Mouse (Mus musculus): ENCODE data around the gene Cdip1. TPM values are rescaled to one million over a fixed set of nuclear protein-coding genes. Genes with fewer than 3 reads are reported as not detected.

Cdip1 gene
- polyA plus RNA-seq, 1 experiment: 46.5 TPM

DNA sequence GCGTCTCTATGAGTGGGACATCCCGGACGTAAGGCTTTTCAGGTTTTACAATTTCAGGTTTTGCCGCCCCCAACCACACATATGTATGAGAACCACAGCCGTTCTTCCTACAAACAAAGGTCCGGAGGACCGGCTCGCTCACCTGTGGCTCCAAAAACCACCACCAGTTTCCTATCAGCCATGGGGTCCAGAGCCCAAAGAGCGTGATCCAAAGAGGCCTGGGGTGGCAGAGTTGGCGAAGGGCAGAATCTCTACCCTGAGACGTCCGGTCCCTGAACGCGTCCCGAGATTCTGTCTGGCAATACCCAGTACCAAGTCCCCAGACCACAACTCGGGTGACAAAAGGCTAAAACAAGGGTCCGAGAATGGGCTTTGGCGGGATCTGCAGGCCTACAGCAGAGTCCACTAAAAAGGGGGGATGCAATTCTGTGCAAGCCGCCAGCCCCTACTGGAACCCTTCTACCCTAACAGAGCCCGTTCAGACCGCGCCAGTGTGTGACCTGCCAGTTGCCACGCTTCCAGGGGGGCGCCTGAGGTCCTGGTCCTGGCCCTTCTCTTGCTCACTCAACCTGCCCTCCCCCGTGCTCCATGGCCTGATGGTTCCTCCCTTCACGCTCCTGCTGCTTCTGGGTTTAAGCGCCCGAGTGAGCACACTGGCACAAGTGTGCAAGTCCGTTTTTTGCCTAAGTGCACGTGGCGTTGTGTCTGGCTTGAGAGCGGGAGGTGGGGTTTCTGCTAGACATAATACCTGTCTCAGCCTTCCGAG lies 71.2 kb downstream of the Cdip1 start, which contains the start of gene Nmral1:
Gene Nmral1, minus strand, starts transcription at position 604 of the 766 bp plus-strand sequence.
- H3K4me1 ChIP-seq (ENCODE audit: control insufficient read depth, insufficient read depth, low read length): no peaks in the 10 kb centered on the region
- H3K9me3 ChIP-seq (replicated peaks; ENCODE audit: control insufficient read depth, insufficient read depth, low read length, poor library complexity, severe bottlenecking): no peaks in the 10 kb centered on the region
- TF ChIP-seq EP300 (IDR thresholded peaks at IDR 0.05; ENCODE audit: insufficient read depth, low read depth, low read length): no peak
- no peak for TF ChIP-seq CTCF (IDR thresholded peaks at IDR 0.05; ENCODE audit: low read depth, low read length)
- TF ChIP-seq POLR2A (IDR thresholded peaks at IDR 0.05; ENCODE audit: insufficient read depth, low read length): no peak
- no peak within 1 kb of the TSS for H3K27ac ChIP-seq (ENCODE audit: insufficient read depth, low read length)
- H3K4me3 ChIP-seq (ENCODE audit: low read depth, low read length): peak within 1 kb of the TSS; percentile 77
- H3K27me3 ChIP-seq (ENCODE audit: control insufficient read depth, insufficient read depth, low read length, poor library complexity, severe bottlenecking): no peaks in the 10 kb centered on the region
- peak within 1 kb of the TSS; percentile 56 for H3K9ac ChIP-seq (ENCODE audit: low read depth, poor library complexity, severe bottlenecking)
- H3K36me3 ChIP-seq (ENCODE audit: control insufficient read depth, insufficient read depth, low read length, poor library complexity, severe bottlenecking): no peaks in the 10 kb centered on the region

DNA sequence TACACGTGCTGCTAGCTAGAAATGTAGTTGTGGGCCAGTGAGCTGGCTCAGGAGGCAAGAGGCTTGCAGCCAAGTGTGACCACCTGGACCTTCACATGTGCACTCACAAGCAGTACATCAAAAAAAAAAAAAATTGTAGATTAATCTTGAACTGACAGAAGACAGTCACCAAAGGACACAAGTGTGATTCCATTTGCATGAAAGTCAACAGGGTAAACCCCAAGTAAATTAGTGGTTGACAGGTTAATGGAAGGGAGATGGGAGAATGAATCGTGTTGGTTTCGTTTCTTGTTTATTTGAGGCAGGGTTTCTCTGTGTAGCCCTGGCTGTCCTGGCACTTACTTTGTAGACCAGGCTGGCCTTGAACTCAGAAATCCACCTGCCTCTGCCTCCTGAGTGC lies 72.2 kb downstream of the Cdip1 start:
- H3K27ac ChIP-seq (ENCODE audit: insufficient read depth, low read length): no peak overlapping the region
- H3K9me3 ChIP-seq (replicated peaks; ENCODE audit: control insufficient read depth, insufficient read depth, low read length, poor library complexity, severe bottlenecking): no peaks in the 10 kb centered on the region
- no peaks in the 10 kb centered on the region for H3K27me3 ChIP-seq (ENCODE audit: control insufficient read depth, insufficient read depth, low read length, poor library complexity, severe bottlenecking)
- H3K4me1 ChIP-seq (ENCODE audit: control insufficient read depth, insufficient read depth, low read length): no peaks in the 10 kb centered on the region
- no peak overlapping the region for H3K4me3 ChIP-seq (ENCODE audit: low read depth, low read length)
- H3K9ac ChIP-seq (ENCODE audit: low read depth, poor library complexity, severe bottlenecking): no peak overlapping the region
- TF ChIP-seq POLR2A (IDR thresholded peaks at IDR 0.05; ENCODE audit: insufficient read depth, low read length): no peak
- TF ChIP-seq EP300 (IDR thresholded peaks at IDR 0.05; ENCODE audit: insufficient read depth, low read depth, low read length): no peak
- no peak for TF ChIP-seq CTCF (IDR thresholded peaks at IDR 0.05; ENCODE audit: low read depth, low read length)
- no peaks in the 10 kb centered on the region for H3K36me3 ChIP-seq (ENCODE audit: control insufficient read depth, insufficient read depth, low read length, poor library complexity, severe bottlenecking)

DNA sequence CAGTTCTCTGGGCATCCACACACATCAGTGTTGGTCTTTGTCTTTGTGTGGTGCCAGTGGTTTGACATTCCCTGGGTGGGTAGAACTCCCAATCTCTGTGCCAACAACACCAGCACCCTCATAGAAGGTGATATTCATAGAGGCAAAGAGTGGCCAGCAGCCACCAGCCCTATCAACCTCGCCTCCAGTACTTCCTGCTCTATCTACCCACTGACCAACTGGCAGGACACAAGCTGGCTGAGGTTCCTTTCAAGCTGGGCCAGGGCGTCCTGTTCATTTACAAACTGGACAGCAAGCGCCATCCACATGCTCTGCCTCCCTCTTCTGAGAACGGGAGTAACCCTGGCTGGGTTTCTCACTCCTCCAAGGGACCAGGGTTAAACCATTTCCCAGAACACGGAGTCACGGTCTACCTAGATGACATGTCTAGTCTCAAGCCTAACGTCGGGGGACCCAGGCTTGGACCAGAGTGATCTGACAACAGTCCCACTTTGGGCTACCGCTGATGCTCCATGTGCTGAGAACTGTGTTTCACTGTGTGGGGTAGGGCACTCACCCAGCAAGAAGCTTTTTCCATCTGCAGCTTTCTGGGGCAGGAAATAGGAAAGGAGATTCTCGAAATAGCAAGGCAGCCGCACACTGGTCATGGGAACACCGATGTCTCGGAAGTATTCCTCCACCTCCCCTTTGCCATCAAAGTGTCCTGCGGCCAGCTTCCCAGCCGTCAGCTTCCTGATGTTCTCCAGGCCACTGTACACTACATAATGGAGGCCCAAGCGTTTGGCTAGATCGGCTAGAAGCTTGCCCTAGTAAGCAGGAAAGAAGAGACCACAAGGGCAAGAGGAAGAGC lies 76.0 kb downstream of the Cdip1 start:
- Histone ChIP-seq H3K36me3 (ENCODE audit: control insufficient read depth, insufficient read depth, low read length, poor library complexity, severe bottlenecking) (0 out of 2 replicates have a peak, but pooled peaks cover 3% of the 10 kb centered on the region), H3K4me3 (ENCODE audit: low read depth, low read length) (no peak overlapping the region), H3K4me1 (ENCODE audit: control insufficient read depth, insufficient read depth, low read length) (no peaks in the 10 kb centered on the region), H3K27ac (ENCODE audit: insufficient read depth, low read length) (no peak overlapping the region), H3K9me3 (replicated peaks; ENCODE audit: control insufficient read depth, insufficient read depth, low read length, poor library complexity, severe bottlenecking) (no peaks in the 10 kb centered on the region), H3K27me3 (ENCODE audit: control insufficient read depth, insufficient read depth, low read length, poor library complexity, severe bottlenecking) (no peaks in the 10 kb centered on the region), H3K9ac (ENCODE audit: low read depth, poor library complexity, severe bottlenecking) (no peak overlapping the region)
- TF ChIP-seq CTCF (IDR thresholded peaks at IDR 0.05; ENCODE audit: low read depth, low read length) (no peak), EP300 (IDR thresholded peaks at IDR 0.05; ENCODE audit: insufficient read depth, low read depth, low read length) (no peak), POLR2A (IDR thresholded peaks at IDR 0.05; ENCODE audit: insufficient read depth, low read length) (no peak)

DNA sequence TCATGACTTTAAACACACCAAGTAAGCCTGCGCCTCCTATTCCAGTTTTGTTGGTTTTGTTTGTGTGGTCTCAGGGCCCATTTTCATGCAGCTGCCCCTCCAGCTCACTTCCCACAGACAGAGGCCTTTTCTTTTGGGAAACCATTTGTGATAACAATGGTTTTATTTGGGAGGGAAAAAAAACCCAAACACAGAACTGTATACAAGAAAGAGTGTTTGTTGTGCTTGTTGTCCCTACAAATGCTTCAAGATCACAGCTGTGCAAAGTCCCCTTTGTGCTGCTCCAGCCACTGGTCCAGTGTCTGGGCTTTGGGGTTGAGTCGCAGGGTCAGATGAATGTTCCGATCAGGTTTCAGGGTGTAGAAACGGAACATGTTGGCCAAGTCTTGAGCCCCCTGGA lies 78.9 kb downstream of the Cdip1 start:
- Histone ChIP-seq H3K4me3 (ENCODE audit: low read depth, low read length) (no peak overlapping the region), H3K36me3 (ENCODE audit: control insufficient read depth, insufficient read depth, low read length, poor library complexity, severe bottlenecking) (peaks cover 15% of the 10 kb centered on the region), H3K27ac (ENCODE audit: insufficient read depth, low read length) (no peak overlapping the region), H3K9me3 (replicated peaks; ENCODE audit: control insufficient read depth, insufficient read depth, low read length, poor library complexity, severe bottlenecking) (no peaks in the 10 kb centered on the region), H3K27me3 (ENCODE audit: control insufficient read depth, insufficient read depth, low read length, poor library complexity, severe bottlenecking) (no peaks in the 10 kb centered on the region), H3K4me1 (ENCODE audit: control insufficient read depth, insufficient read depth, low read length) (no peaks in the 10 kb centered on the region), H3K9ac (ENCODE audit: low read depth, poor library complexity, severe bottlenecking) (no peak overlapping the region)
- no peak for TF ChIP-seq EP300 (IDR thresholded peaks at IDR 0.05; ENCODE audit: insufficient read depth, low read depth, low read length)

DNA sequence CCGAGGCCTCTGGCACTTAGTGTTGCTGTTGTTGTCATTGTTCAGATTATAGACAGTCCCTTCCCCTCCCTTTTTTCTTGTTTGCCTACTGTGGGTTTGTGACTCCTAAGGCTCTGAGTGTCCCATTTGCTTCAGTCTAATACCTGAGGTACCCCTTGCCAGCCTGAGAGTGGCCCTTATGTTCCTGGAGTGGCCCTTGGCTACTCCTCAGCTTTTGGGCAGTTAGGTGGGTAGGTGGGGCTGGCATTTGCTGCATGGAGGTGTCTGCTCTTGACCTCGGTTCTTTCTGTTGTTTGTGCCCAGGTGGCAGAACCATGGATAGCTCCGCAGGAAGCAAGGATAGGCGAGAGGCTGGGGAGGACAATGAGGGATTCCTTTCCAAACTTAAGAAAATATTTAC lies 84.6 kb downstream of the Cdip1 start:
- no peak overlapping the region for H3K27ac ChIP-seq (ENCODE audit: insufficient read depth, low read length)
- H3K9me3 ChIP-seq (replicated peaks; ENCODE audit: control insufficient read depth, insufficient read depth, low read length, poor library complexity, severe bottlenecking): no peaks in the 10 kb centered on the region
- H3K4me3 ChIP-seq (ENCODE audit: low read depth, low read length): no peak overlapping the region
- no peaks in the 10 kb centered on the region for H3K4me1 ChIP-seq (ENCODE audit: control insufficient read depth, insufficient read depth, low read length)
- no peak for TF ChIP-seq EP300 (IDR thresholded peaks at IDR 0.05; ENCODE audit: insufficient read depth, low read depth, low read length)
- TF ChIP-seq CTCF (IDR thresholded peaks at IDR 0.05; ENCODE audit: low read depth, low read length): no peak
- TF ChIP-seq POLR2A (IDR thresholded peaks at IDR 0.05; ENCODE audit: insufficient read depth, low read length): no peak
- H3K36me3 ChIP-seq (ENCODE audit: control insufficient read depth, insufficient read depth, low read length, poor library complexity, severe bottlenecking): peaks cover 53% of the 10 kb centered on the region
- no peak overlapping the region for H3K9ac ChIP-seq (ENCODE audit: low read depth, poor library complexity, severe bottlenecking)
- H3K27me3 ChIP-seq (ENCODE audit: control insufficient read depth, insufficient read depth, low read length, poor library complexity, severe bottlenecking): no peaks in the 10 kb centered on the region

DNA sequence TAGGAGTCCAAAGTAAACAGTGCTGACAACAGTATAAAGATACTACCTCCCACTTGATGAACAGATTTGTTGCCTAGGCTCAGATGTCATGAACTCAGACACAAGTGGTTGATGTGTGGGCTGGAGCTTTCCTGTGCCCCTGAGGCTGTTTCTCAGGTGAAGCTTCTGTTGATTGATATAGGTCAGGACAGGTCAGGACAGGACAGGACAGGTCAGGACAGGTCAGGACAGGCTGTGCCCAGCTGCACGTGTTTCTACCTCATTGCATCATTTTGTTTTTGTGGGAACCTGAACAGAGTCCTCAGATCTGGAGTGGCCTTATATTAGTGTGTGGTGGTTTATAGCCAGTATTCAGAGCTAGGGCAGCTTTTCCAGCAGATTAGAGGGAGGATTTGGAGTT lies 87.4 kb downstream of the Cdip1 start:
- TF ChIP-seq CTCF (IDR thresholded peaks at IDR 0.05; ENCODE audit: low read depth, low read length) (no peak), EP300 (IDR thresholded peaks at IDR 0.05; ENCODE audit: insufficient read depth, low read depth, low read length) (peak; percentile 94)
- Histone ChIP-seq H3K4me1 (ENCODE audit: control insufficient read depth, insufficient read depth, low read length) (no peaks in the 10 kb centered on the region), H3K27ac (ENCODE audit: insufficient read depth, low read length) (peak overlapping the region; percentile 41; the same call in 1 of the 2 replicates), H3K9ac (ENCODE audit: low read depth, poor library complexity, severe bottlenecking) (no peak overlapping the region), H3K36me3 (ENCODE audit: control insufficient read depth, insufficient read depth, low read length, poor library complexity, severe bottlenecking) (peaks cover 66% of the 10 kb centered on the region), H3K9me3 (replicated peaks; ENCODE audit: control insufficient read depth, insufficient read depth, low read length, poor library complexity, severe bottlenecking) (no peaks in the 10 kb centered on the region), H3K4me3 (ENCODE audit: low read depth, low read length) (no peak overlapping the region), H3K27me3 (ENCODE audit: control insufficient read depth, insufficient read depth, low read length, poor library complexity, severe bottlenecking) (no peaks in the 10 kb centered on the region)
